Mouse (Mus musculus): ENCODE measurements around the gene Lrrc8b. TPM values are rescaled to one million over a fixed set of nuclear protein-coding genes. Genes with fewer than 3 reads are reported as not detected.
A peak's percentile ranks its signal among the peaks of the same experiment; 100 is the strongest.

Gene Lrrc8b
- total RNA-seq, 1 experiment = 3.4 TPM

DNA sequence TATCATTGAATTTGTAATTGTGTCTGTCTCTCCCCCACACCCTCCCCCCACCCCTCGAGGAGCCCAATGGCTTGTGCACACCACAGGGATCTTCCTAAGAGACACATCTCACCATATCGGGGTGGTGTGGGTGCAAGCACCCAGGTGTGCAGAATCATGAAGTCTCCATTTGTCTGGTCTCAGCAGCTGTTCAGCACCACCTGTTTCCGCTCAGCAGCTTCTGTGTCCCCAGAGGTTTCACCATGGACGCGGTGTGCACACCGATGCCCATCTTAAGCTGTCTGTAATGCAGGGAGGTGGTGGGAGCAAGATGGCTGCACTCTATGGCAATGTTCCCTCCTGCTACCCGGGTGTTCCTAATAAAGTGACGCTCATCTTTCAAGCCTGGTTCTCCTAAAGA lies 14.6 kb downstream of the Lrrc8b start:
- no peak overlapping the region for H3K27ac ChIP-seq (ENCODE audit: insufficient read depth, low read depth, low read length, poor library complexity, severe bottlenecking)
- no peaks in the 10 kb centered on the region for H3K4me1 ChIP-seq (ENCODE audit: control insufficient read depth in 2 of 2, insufficient read depth in 2 of 2, low read length in 2 of 2, poor library complexity in 1 of 2)
- no peak for DNase-seq (ENCODE audit: low read depth, low spot score)
- no peak for TF ChIP-seq ZC3H11A (IDR thresholded peaks at IDR 0.05; ENCODE audit: borderline replicate concordance, low read depth, low read length)
- no peak for TF ChIP-seq CHD2 (IDR thresholded peaks at IDR 0.05; ENCODE audit: low read depth, low read length)
- TF ChIP-seq ZNF384 (IDR thresholded peaks at IDR 0.05; ENCODE audit: low read depth, low read length) = no peak
- no peak for TF ChIP-seq HCFC1 (IDR thresholded peaks at IDR 0.05; ENCODE audit: borderline replicate concordance, insufficient read depth, low read length)
- no peak for TF ChIP-seq MAFK (IDR thresholded peaks at IDR 0.05; ENCODE audit: insufficient read depth, low read depth, low read length)
- no peak overlapping the region for H3K4me3 ChIP-seq (ENCODE audit: insufficient read depth in 1 of 2, low read depth in 1 of 2, low read length in 2 of 2, poor library complexity in 1 of 2, severe bottlenecking in 1 of 2)
- in situ Hi-C loops (cut with MboI; ENCODE audit: low sequenced_read_pairs in 2 of 2, unreplicated experiment in 2 of 2) = no loop called here
- H3K36me3 ChIP-seq (ENCODE audit: control insufficient read depth, insufficient read depth, low read length, poor library complexity, severe bottlenecking) = no peaks in the 10 kb centered on the region
- H3K9me3 ChIP-seq (ENCODE audit: control insufficient read depth, insufficient read depth, low read depth, low read length) = no peaks in the 10 kb centered on the region; the same call in 1 of the 2 replicates
- H3K9ac ChIP-seq (ENCODE audit: insufficient read depth, low read depth, low read length, poor library complexity, severe bottlenecking) = no peak overlapping the region

- no peaks in the 10 kb centered on the region for H3K36me3 ChIP-seq (ENCODE audit: control insufficient read depth, insufficient read depth, low read length, poor library complexity, severe bottlenecking)
- H3K4me1 ChIP-seq (ENCODE audit: control insufficient read depth in 2 of 2, insufficient read depth in 2 of 2, low read length in 2 of 2, poor library complexity in 1 of 2) = peaks cover 0 to 4% of the 10 kb centered on the region in 2 experiments; a peak in 2 of 4 replicates
- H3K27ac ChIP-seq (ENCODE audit: insufficient read depth, low read depth, low read length, poor library complexity, severe bottlenecking) = no peak overlapping the region
- no peak overlapping the region for H3K9ac ChIP-seq (ENCODE audit: insufficient read depth, low read depth, low read length, poor library complexity, severe bottlenecking)
- H3K9me3 ChIP-seq (ENCODE audit: control insufficient read depth, insufficient read depth, low read depth, low read length) = no peaks in the 10 kb centered on the region
- no peak overlapping the region for H3K4me3 ChIP-seq (ENCODE audit: insufficient read depth in 1 of 2, low read depth in 1 of 2, low read length in 2 of 2, poor library complexity in 1 of 2, severe bottlenecking in 1 of 2)
- no peak for DNase-seq (ENCODE audit: low read depth, low spot score)
- in situ Hi-C loops (cut with MboI; ENCODE audit: low sequenced_read_pairs in 2 of 2, unreplicated experiment in 2 of 2) = no loop called here
- TF ChIP-seq MAFK (IDR thresholded peaks at IDR 0.05; ENCODE audit: insufficient read depth, low read depth, low read length) (no peak), ZNF384 (IDR thresholded peaks at IDR 0.05; ENCODE audit: low read depth, low read length) (no peak), CHD2 (IDR thresholded peaks at IDR 0.05; ENCODE audit: low read depth, low read length) (no peak), ZC3H11A (IDR thresholded peaks at IDR 0.05; ENCODE audit: borderline replicate concordance, low read depth, low read length) (no peak), HCFC1 (IDR thresholded peaks at IDR 0.05; ENCODE audit: borderline replicate concordance, insufficient read depth, low read length) (no peak)
Observed at GRCm38 (mm10) chr5:105439608-105440007, 24.0 kb downstream of the Lrrc8b start.

GRCm38 (mm10) chr5:105440992-105441535 lies 25.5 kb downstream of the Lrrc8b start:
- DNase-seq (ENCODE audit: low read depth, low spot score) = no peak
- H3K9me3 ChIP-seq (ENCODE audit: control insufficient read depth, insufficient read depth, low read depth, low read length) = no peaks in the 10 kb centered on the region
- no peak overlapping the region for H3K4me3 ChIP-seq (ENCODE audit: insufficient read depth in 1 of 2, low read depth in 1 of 2, low read length in 2 of 2, poor library complexity in 1 of 2, severe bottlenecking in 1 of 2)
- no peak overlapping the region for H3K9ac ChIP-seq (ENCODE audit: insufficient read depth, low read depth, low read length, poor library complexity, severe bottlenecking)
- TF ChIP-seq CHD2 (IDR thresholded peaks at IDR 0.05; ENCODE audit: low read depth, low read length) (no peak), ZNF384 (IDR thresholded peaks at IDR 0.05; ENCODE audit: low read depth, low read length) (no peak), HCFC1 (IDR thresholded peaks at IDR 0.05; ENCODE audit: borderline replicate concordance, insufficient read depth, low read length) (no peak)
- peaks cover 0 to 4% of the 10 kb centered on the region in 2 experiments; a peak in 2 of 4 replicates for H3K4me1 ChIP-seq (ENCODE audit: control insufficient read depth in 2 of 2, insufficient read depth in 2 of 2, low read length in 2 of 2, poor library complexity in 1 of 2)
- H3K36me3 ChIP-seq (ENCODE audit: control insufficient read depth, insufficient read depth, low read length, poor library complexity, severe bottlenecking) = no peaks in the 10 kb centered on the region
- in situ Hi-C loops (cut with MboI; ENCODE audit: low sequenced_read_pairs in 2 of 2, unreplicated experiment in 2 of 2) = no loop called here
- no peak overlapping the region for H3K27ac ChIP-seq (ENCODE audit: insufficient read depth, low read depth, low read length, poor library complexity, severe bottlenecking)

DNA sequence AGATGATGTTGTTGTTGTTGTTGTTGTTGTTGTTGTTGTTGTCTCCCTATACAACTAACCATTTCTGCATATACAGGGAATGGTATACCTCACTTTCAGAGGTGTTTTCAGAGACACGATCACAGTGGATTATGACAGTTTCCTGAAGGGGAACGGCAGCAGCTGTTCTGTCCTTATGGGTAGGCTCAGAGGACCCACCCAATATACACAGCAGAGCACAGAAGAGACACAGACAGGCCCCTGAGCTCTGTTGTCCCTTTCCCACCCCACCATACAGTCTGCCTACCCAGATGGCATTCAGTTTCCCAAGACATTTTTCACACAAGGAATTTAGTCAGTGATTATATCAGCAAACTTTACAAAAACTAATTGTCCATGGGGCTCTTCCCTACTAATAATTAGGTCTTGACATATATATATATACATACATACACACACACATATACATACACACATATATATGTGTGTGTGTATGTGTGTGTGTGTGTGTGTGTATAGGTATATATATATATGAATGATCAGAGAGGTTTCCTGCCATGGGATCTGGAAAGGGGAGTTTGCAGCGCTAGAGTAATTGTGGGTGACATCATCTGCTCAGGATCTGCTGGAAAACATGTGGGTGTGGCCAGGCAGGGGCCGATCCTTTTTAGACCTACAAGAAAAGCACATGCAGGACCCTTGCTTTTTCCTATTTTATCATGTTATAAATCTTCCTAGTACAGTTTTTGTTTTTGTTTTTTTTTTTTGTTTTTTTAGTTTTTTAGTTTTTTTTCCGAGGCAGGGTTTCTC lies 26.8 kb downstream of the Lrrc8b start:
- Histone ChIP-seq H3K36me3 (ENCODE audit: control insufficient read depth, insufficient read depth, low read length, poor library complexity, severe bottlenecking) (no peaks in the 10 kb centered on the region), H3K4me3 (ENCODE audit: insufficient read depth in 1 of 2, low read depth in 1 of 2, low read length in 2 of 2, poor library complexity in 1 of 2, severe bottlenecking in 1 of 2) (no peak overlapping the region), H3K4me1 (ENCODE audit: control insufficient read depth in 2 of 2, insufficient read depth in 2 of 2, low read length in 2 of 2, poor library complexity in 1 of 2) (peaks cover 0 to 4% of the 10 kb centered on the region in 2 experiments; a peak in 2 of 4 replicates), H3K9ac (ENCODE audit: insufficient read depth, low read depth, low read length, poor library complexity, severe bottlenecking) (no peak overlapping the region; the same call in 1 of the 2 replicates), H3K27ac (ENCODE audit: insufficient read depth, low read depth, low read length, poor library complexity, severe bottlenecking) (no peak overlapping the region), H3K9me3 (ENCODE audit: control insufficient read depth, insufficient read depth, low read depth, low read length) (no peaks in the 10 kb centered on the region)
- in situ Hi-C loops (cut with MboI; ENCODE audit: low sequenced_read_pairs in 2 of 2, unreplicated experiment in 2 of 2) = no loop called here
- no peak for TF ChIP-seq CHD2 (IDR thresholded peaks at IDR 0.05; ENCODE audit: low read depth, low read length)
- TF ChIP-seq HCFC1 (IDR thresholded peaks at IDR 0.05; ENCODE audit: borderline replicate concordance, insufficient read depth, low read length) = no peak
- no peak for TF ChIP-seq MAFK (IDR thresholded peaks at IDR 0.05; ENCODE audit: insufficient read depth, low read depth, low read length)
- TF ChIP-seq ZNF384 (IDR thresholded peaks at IDR 0.05; ENCODE audit: low read depth, low read length) = no peak
- TF ChIP-seq ZC3H11A (IDR thresholded peaks at IDR 0.05; ENCODE audit: borderline replicate concordance, low read depth, low read length) = no peak
- DNase-seq (ENCODE audit: low read depth, low spot score) = peak; percentile 3

Measured in ES-E14 (cell line).